Mouse (Mus musculus) layer of hippocampus, postnatal 10 days (tissue): ENCODE data around the gene Col26a1. TPM values are rescaled to one million over a fixed set of nuclear protein-coding genes. Genes with fewer than 3 reads are reported as not detected.
A peak's percentile ranks its signal among the peaks of the same experiment; 100 is the strongest.
"Not testable (repeated sequence)": the region's sequence is repeated elsewhere in the genome, so short reads cannot be mapped to it uniquely, and the experiment has no call there.

Experiments used
- DNase-seq, 2 experiments: peaks; one replicate each; pipeline ENCODE4 v3.0.0; 2021; ENCODE audit warnings: low spot score in 2 of 2
- total RNA-seq, 2 experiments: library from RNA; stranded (reverse); gene quantifications; 2 replicates each; pipeline ENCODE4 v1.2.3; 2021

Gene Col26a1
- total RNA-seq, 2 experiments from 2014 or later = 19.0 to 20.7 TPM

- DNase-seq = no peak
Observed at GRCm38 (mm10) chr5:136759781-136760180, 123.2 kb downstream of the Col26a1 start.

- DNase-seq = peak; percentile 83 to 87
Observed at GRCm38 (mm10) chr5:136755696-136756095, 127.3 kb downstream of the Col26a1 start.

- DNase-seq = no peak
Observed at GRCm38 (mm10) chr5:136754053-136754591, 128.9 kb downstream of the Col26a1 start.

GRCm38 (mm10) chr5:136753176-136753575, 129.8 kb downstream of the Col26a1 start:
- DNase-seq = not testable (repeated sequence)

GRCm38 (mm10) chr5:136752104-136752503, 130.9 kb downstream of the Col26a1 start:
- DNase-seq = no peak

- no peak for DNase-seq
Observed at GRCm38 (mm10) chr5:136746596-136746995, 136.4 kb downstream of the Col26a1 start.

- no peak for DNase-seq
Observed at GRCm38 (mm10) chr5:136738918-136739317, 144.1 kb downstream of the Col26a1 start.

- not testable (repeated sequence) for DNase-seq
Observed at GRCm38 (mm10) chr5:136726271-136726670, 156.7 kb downstream of the Col26a1 start.

GRCm38 (mm10) chr5:136721596-136721995, 161.4 kb downstream of the Col26a1 start:
- DNase-seq = peak; percentile 23 to 34

- no peak for DNase-seq
Observed at GRCm38 (mm10) chr5:136718656-136719055, 164.4 kb downstream of the Col26a1 start.

GRCm38 (mm10) chr5:136717573-136717854, 165.5 kb downstream of the Col26a1 start:
- DNase-seq = no peak

- DNase-seq = no peak
Observed at GRCm38 (mm10) chr5:136716696-136717572, 166.1 kb downstream of the Col26a1 start.

GRCm38 (mm10) chr5:136714879-136715278, 168.1 kb downstream of the Col26a1 start:
- DNase-seq = peak; percentile 68

- peak in 1 of 2 experiments; percentile 17 for DNase-seq
Observed at GRCm38 (mm10) chr5:136714232-136714875, 168.7 kb downstream of the Col26a1 start.

GRCm38 (mm10) chr5:136710742-136711141, 172.3 kb downstream of the Col26a1 start:
- DNase-seq = no peak

GRCm38 (mm10) chr5:136708116-136708515, 174.9 kb downstream of the Col26a1 start:
- DNase-seq = no peak

- DNase-seq = peak; percentile 73 to 81
Observed at GRCm38 (mm10) chr5:136706803-136707202, 176.2 kb downstream of the Col26a1 start.

- DNase-seq = no peak
Observed at GRCm38 (mm10) chr5:136705532-136705931, 177.5 kb downstream of the Col26a1 start.

GRCm38 (mm10) chr5:136704151-136704550, 178.9 kb downstream of the Col26a1 start:
- no peak for DNase-seq

GRCm38 (mm10) chr5:136703751-136704150, 179.3 kb downstream of the Col26a1 start:
- peak; percentile 67 to 70 for DNase-seq

- no peak for DNase-seq
Observed at GRCm38 (mm10) chr5:136702159-136702725, 180.8 kb downstream of the Col26a1 start.

- DNase-seq = no peak
Observed at GRCm38 (mm10) chr5:136697618-136698017, 185.4 kb downstream of the Col26a1 start.
